Mouse (Mus musculus): Measurements from ENCODE around the gene Fthl17e. TPM values are rescaled to one million over a fixed set of nuclear protein-coding genes. Genes with fewer than 3 reads are reported as not detected.
A peak's percentile ranks its signal among the peaks of the same experiment; 100 is the strongest.
"Not testable (repeated sequence)": the region's sequence is repeated elsewhere in the genome, so short reads cannot be mapped to it uniquely, and the experiment has no call there.

Fthl17e gene
- total RNA-seq (2021), result not detected
- long read RNA-seq, experiment 1, result 0 reads
- long read RNA-seq, experiment 2, result 0 reads

- not testable (repeated sequence) for DNase-seq
Observed at GRCm38 (mm10) chrX:9033193-9033592, at the start of gene Fthl17e. TSS of gene Fthl17e (plus strand) at chrX:9033493.

GRCm38 (mm10) chrX:8986655-8987054 is 46.6 kb upstream of the Fthl17e start, which contains the start of gene Fthl17d:
TSS of gene Fthl17d (minus strand) at chrX:8986755.
- not testable (repeated sequence) for DNase-seq

DNA sequence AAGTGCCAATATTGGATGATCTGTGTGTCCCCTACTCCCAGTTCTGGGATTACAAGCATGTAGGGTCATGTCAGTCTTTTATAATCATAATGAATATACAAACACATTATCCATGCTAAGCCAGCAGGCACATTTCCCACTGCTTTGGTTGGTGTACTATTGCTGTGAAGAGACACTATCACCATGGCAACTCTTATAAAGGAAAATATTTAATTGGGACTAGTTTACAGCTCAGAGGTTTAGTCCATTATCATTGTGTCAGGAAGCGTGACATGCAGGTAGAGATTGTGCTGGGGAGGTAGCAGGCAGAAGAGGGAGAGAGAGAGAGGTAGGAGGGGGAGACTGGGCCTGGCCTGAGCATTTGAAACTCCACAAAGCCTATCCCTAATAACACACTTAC is 17.2 kb upstream of the Fthl17e start:
- no peak for DNase-seq

DNA sequence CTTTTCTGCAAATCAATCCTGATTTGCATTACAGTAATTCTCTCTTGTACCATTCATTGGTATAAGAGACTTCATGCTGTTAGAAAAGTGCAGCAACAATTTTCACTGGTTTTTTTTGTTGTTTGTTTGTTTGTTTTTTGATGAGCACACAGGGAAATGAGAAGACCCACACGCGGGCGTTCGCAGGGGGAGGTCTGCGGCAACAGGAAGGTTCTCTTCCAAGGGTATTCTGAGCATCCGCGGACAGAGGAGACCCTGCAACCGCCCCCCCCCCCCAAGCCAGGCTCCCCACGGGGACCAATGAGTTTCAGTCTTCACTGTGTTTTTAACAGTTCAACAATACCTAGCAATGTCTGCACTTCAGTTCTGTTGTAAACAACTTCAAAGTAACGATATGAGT is 13.8 kb upstream of the Fthl17e start:
- DNase-seq, result no peak

- not testable (repeated sequence) for DNase-seq
Observed at GRCm38 (mm10) chrX:9041611-9042010, 8.3 kb downstream of the Fthl17e start.

- peak; percentile 51 to 89 for DNase-seq
Observed at GRCm38 (mm10) chrX:9060952-9061351, 27.7 kb downstream of the Fthl17e start.

GRCm38 (mm10) chrX:9062101-9062500 is 28.8 kb downstream of the Fthl17e start:
- no peak for DNase-seq

GRCm38 (mm10) chrX:9062715-9063114 is 29.4 kb downstream of the Fthl17e start, which contains the start of gene Fthl17f:
TSS of gene Fthl17f (plus strand) at chrX:9063015.
- DNase-seq, result not testable (repeated sequence)

DNA sequence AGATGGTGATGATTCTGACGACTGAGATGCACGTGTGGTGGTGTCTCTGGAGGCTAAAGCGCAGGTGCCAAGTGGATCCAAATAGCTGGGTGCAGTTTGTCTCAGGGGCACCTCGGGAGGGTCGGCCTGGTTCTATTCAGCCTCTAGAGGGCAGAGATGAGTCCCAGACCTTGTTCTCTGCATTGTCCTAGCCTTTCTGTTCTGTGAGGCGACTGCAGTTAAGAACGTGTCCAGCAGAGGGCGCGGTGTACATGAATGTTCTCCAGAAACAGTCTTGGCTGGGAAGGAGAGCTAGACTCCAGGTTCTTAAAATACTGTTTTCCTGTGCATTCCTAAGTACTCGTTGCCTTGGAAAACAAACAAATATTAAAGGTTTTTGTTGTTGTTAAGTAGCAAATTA is 44.4 kb downstream of the Fthl17e start:
- DNase-seq, result peak; percentile 40 to 56

Other genes with a start within 250 kb of the Fthl17e start
- gene Ssxb5, start 229.8 kb upstream of the Fthl17e start, total RNA-seq (2021), result not detected
- not detected for gene Gm6592, start 189.5 kb upstream of the Fthl17e start, total RNA-seq (2021)
- gene Gm5751, start 159.2 kb upstream of the Fthl17e start, total RNA-seq (2021), result not detected
- gene B630019K06Rik, start 141.1 kb upstream of the Fthl17e start, total RNA-seq (2021), result under 1 TPM; 0.57 to 0.77 TPM
- not detected for gene Fthl17b, start 70.5 kb upstream of the Fthl17e start, total RNA-seq (2021)
- gene Fthl17c, start 56.9 kb upstream of the Fthl17e start, total RNA-seq (2021), result not detected
- not detected for gene Fthl17d, start 46.7 kb upstream of the Fthl17e start, total RNA-seq (2021)
- not detected for gene Fthl17f, start 29.5 kb downstream of the Fthl17e start, total RNA-seq (2021)
- not detected for gene 4930402K13Rik, start 71.1 kb downstream of the Fthl17e start, total RNA-seq (2021)
- 1 to 10 TPM; 5.6 to 7.5 TPM for gene Lancl3, start 166.4 kb downstream of the Fthl17e start, total RNA-seq (2021)
- gene Gm14862, start 223.4 kb downstream of the Fthl17e start, total RNA-seq (2021), result not detected
- 1 to 10 TPM; 9.3 to 9.6 TPM for gene Xk, start 239.3 kb downstream of the Fthl17e start, total RNA-seq (2021)